Mouse (Mus musculus): ENCODE results near the gene Anln.

DNA sequence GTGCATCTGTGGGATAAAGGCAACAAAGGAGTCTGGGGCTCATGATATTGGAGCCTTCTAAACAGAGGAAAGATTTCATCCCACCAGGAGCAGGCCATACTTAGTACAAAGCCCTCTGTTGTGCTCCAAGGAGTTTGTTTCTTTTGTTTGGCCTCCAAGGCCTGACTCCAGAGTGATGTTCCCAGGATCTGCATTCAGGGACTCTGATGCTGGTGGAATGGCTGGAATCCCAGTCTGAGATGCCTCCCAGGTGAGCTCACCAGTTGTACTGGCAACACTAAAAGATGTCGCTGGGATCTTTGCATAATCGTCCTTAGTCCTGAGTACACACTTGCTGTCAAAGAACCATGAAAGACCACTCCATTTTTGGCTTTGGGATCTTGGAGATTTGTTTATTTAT, 45.1 kb upstream of the Anln start:
- TF ChIP-seq CTCF (IDR thresholded peaks at IDR 0.05; ENCODE audit: low read depth): no peak
- no peak for TF ChIP-seq EP300 (IDR thresholded peaks at IDR 0.05; ENCODE audit: low read depth)

Data from liver, embryonic 14.5 days (tissue).